Comparison of ENCODE assay signal across 9 mouse cellular contexts in the genomic region with DNA sequence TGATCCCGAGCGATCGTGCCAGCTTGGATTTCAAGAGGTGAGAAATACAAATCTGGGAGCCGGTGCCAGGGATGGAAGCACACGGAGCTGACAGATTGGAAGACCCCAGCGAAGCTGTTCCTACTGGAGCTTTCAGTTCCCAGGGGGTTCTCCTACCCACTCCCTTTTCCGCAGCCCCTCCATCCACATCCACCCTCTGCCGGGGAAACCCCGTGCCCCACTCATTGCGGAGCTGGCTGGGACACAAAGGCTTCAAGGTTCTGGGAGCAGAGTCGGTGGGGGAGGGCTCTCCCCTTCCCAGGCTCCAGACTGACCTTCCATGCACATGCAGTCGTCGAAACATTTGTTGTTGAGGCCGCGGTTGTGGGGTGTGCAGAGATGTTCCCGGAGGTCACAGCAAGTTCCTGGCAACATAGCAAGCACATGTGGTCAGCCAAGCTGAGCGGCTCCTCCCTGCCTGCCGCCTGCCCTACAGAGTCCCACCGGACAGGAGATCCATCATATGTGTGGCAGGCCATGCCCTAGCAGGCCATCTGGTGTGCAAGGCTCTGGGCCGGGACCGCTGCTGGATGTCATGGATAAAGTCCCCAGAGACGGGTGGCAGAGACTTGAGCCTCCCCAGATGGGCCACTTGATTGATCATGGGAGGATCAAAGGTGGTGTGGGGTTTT. TPM values are rescaled to one million over a fixed set of nuclear protein-coding genes. Genes with fewer than 3 reads are reported as not detected.
DNase-seq lines count a peak whose midpoint lies in the region; ATAC-seq lines count a peak whose summit lies in the region.
"Had no signal": no experiment of that assay in that cellular context is flagged by ENCODE, and none has a peak within 500 bp of the region (broad histone marks: within the 10 kb centered on the region; RNA-seq: fewer than 3 reads in every experiment).

No protein-coding gene starts in this region.

- peaks cover 22% of the 10 kb centered on the region for H3K4me1 ChIP-seq in forebrain, embryonic 15.5 days
- peaks cover 10% of the 10 kb centered on the region for H3K4me1 ChIP-seq in neural tube, embryonic 11.5 days (ENCODE audit: control insufficient read depth, insufficient read depth, low read length)

- 60% methylated on average over 22 of the region's 22 CpGs for WGBS in forebrain, embryonic 15.5 days
- WGBS in neural tube, embryonic 11.5 days: 33% methylated on average over 22 of the region's 22 CpGs

- ATAC-seq in forebrain, embryonic 15.5 days (replicated peaks): peak; percentile 67
- peak; percentile 57; the same call in 1 of the 2 replicates for ATAC-seq in neural tube, embryonic 11.5 days (ENCODE audit: insufficient read depth, low FRiP score, low TSS enrichment)

- H3K9ac ChIP-seq in forebrain, embryonic 15.5 days (replicated peaks): no peak overlapping the region
- peak overlapping the region; percentile 27 for H3K9ac ChIP-seq in neural tube, embryonic 11.5 days (ENCODE audit: low read length)

- H3K4me2 ChIP-seq in forebrain, embryonic 15.5 days (replicated peaks): no peak overlapping the region
- peak overlapping the region; percentile 18; the same call in 1 of the 2 replicates for H3K4me2 ChIP-seq in neural tube, embryonic 11.5 days (ENCODE audit: low read depth)

- DNase-seq in gastrocnemius, postnatal 36 days: peak; percentile 10 to 35
- DNase-seq in gastrocnemius, adult 8-10 months (ENCODE audit: low spot score in 2 of 2): no peak
- DNase-seq in lung, postnatal 10 days: peak; percentile 51
- no peak for DNase-seq in lung, adult 18-20 months
- DNase-seq in neural tube, embryonic 11.5 days (ENCODE audit: low spot score): peak; percentile 62
- no peak for DNase-seq in urinary bladder, postnatal 14 days (ENCODE audit: low spot score)
- no peak for DNase-seq in spleen, postnatal 36 days (ENCODE audit: low spot score in 2 of 2)

- H3K4me3 ChIP-seq in forebrain, embryonic 15.5 days: no peak overlapping the region
- no peak overlapping the region for H3K4me3 ChIP-seq in neural tube, embryonic 11.5 days (ENCODE audit: low read depth, low read length)
- H3K4me3 ChIP-seq: myocyte had no signal

- no peaks in the 10 kb centered on the region for H3K27me3 ChIP-seq in forebrain, embryonic 15.5 days
- no peaks in the 10 kb centered on the region for H3K27me3 ChIP-seq in neural tube, embryonic 11.5 days (ENCODE audit: control insufficient read depth, insufficient read depth, low read length)

- peaks cover 34% of the 10 kb centered on the region for H3K36me3 ChIP-seq in forebrain, embryonic 15.5 days
- H3K36me3 ChIP-seq in neural tube, embryonic 11.5 days (ENCODE audit: control insufficient read depth, insufficient read depth, low read length): no peaks in the 10 kb centered on the region

- H3K27ac ChIP-seq in forebrain, embryonic 15.5 days (replicated peaks): peak overlapping the region; percentile 75
- H3K27ac ChIP-seq in neural tube, embryonic 11.5 days (ENCODE audit: low read depth, low read length): peak overlapping the region; percentile 79

- H3K9me3 ChIP-seq in forebrain, embryonic 15.5 days: no peaks in the 10 kb centered on the region
- no peaks in the 10 kb centered on the region for H3K9me3 ChIP-seq in neural tube, embryonic 11.5 days (ENCODE audit: control insufficient read depth, low read length)

- intact Hi-C loops in gastrocnemius, postnatal 36 days (cut with DNase I): no loop called here

RNA-seq across cellular contexts. Expression of a gene that starts 19.9 kb away (rescaled TPM):
- total RNA-seq in gastrocnemius, postnatal 36 days (2021): 10 to 100 TPM in 1 of 2 experiments, 1 to 10 TPM in 1; 9.8 to 11.4 TPM
- total RNA-seq in gastrocnemius, adult 8-10 months (2022): 10 to 100 TPM; 11.8 to 15.2 (median 13.8) TPM
- 4.6 and 5.6 TPM in 2 replicates for polyA plus RNA-seq in forebrain, embryonic 15.5 days (2015; fragmentation: Nextera tagmentation; extraction: Ambion mirVana)
- 9.1 and 10.7 TPM in 2 replicates for polyA plus RNA-seq in neural tube, embryonic 11.5 days (2014; fragmentation: Nextera tagmentation; extraction: Ambion mirVana)

RNA-seq across cellular contexts. Expression of a gene that starts 22.4 kb away (rescaled TPM):
- 10 to 100 TPM; 10.9 to 12.6 TPM for total RNA-seq in gastrocnemius, postnatal 36 days (2021)
- 10 to 100 TPM; 11.6 to 19.1 (median 15.1) TPM for total RNA-seq in gastrocnemius, adult 8-10 months (2022)
- 123 and 127 TPM in 2 replicates for polyA plus RNA-seq in forebrain, embryonic 15.5 days (2015; fragmentation: Nextera tagmentation; extraction: Ambion mirVana)
- polyA plus RNA-seq in neural tube, embryonic 11.5 days (2014; fragmentation: Nextera tagmentation; extraction: Ambion mirVana): 71.7 and 78.3 TPM in 2 replicates

RNA-seq across cellular contexts. Expression of a gene that starts 22.7 kb away (rescaled TPM):
- total RNA-seq in gastrocnemius, postnatal 36 days (2021): under 1 TPM in 1 of 2 experiments, not detected in 1; 0.10 TPM
- total RNA-seq in gastrocnemius, adult 8-10 months (2022): not detected
- polyA plus RNA-seq in forebrain, embryonic 15.5 days (2015; fragmentation: Nextera tagmentation; extraction: Ambion mirVana): 21.2 TPM in 2 replicates
- 9.8 and 10.5 TPM in 2 replicates for polyA plus RNA-seq in neural tube, embryonic 11.5 days (2014; fragmentation: Nextera tagmentation; extraction: Ambion mirVana)

RNA-seq across cellular contexts. Expression of a gene that starts 44.2 kb away (rescaled TPM):
- 10 to 100 TPM; 32.7 to 33.5 TPM for total RNA-seq in gastrocnemius, postnatal 36 days (2021)
- 10 to 100 TPM; 44.3 to 53.2 (median 47.5) TPM for total RNA-seq in gastrocnemius, adult 8-10 months (2022)
- 15.6 and 18.0 TPM in 2 replicates for polyA plus RNA-seq in forebrain, embryonic 15.5 days (2015; fragmentation: Nextera tagmentation; extraction: Ambion mirVana)
- polyA plus RNA-seq in neural tube, embryonic 11.5 days (2014; fragmentation: Nextera tagmentation; extraction: Ambion mirVana): 11.7 and 13.9 TPM in 2 replicates

RNA-seq across cellular contexts. Expression of a gene that starts 52.5 kb away (rescaled TPM):
- 1 to 10 TPM; 6.3 to 9.1 TPM for total RNA-seq in gastrocnemius, postnatal 36 days (2021)
- total RNA-seq in gastrocnemius, adult 8-10 months (2022): 10 to 100 TPM in 1 of 4 experiments, 1 to 10 TPM in 3; 7.3 to 11.0 (median 8.3) TPM
- 60.7 and 64.6 TPM in 2 replicates for polyA plus RNA-seq in forebrain, embryonic 15.5 days (2015; fragmentation: Nextera tagmentation; extraction: Ambion mirVana)
- 59.6 and 60.8 TPM in 2 replicates for polyA plus RNA-seq in neural tube, embryonic 11.5 days (2014; fragmentation: Nextera tagmentation; extraction: Ambion mirVana)

Comparison
In these comparisons a context has a peak if more than half of its experiments do, and no peak if none do; other contexts are left out.
1. DNase-seq: peak in gastrocnemius, postnatal 36 days (2 of 2), lung, postnatal 10 days (single experiment) and neural tube, embryonic 11.5 days (single experiment); none in gastrocnemius, adult 8-10 months (0 of 2), lung, adult 18-20 months (0 of 2), urinary bladder, postnatal 14 days (single experiment) and spleen, postnatal 36 days (0 of 2).